Mouse (Mus musculus) liver, adult (tissue): ENCODE results near the gene Trim15.

Experiments used
- GATA4 ChIP-seq: IDR thresholded peaks from 2 replicates; pipeline ENCODE4 v1.6.1; 2014; ENCODE audit warnings: mild to moderate bottlenecking, low read length; ENCODE audit not compliant: insufficient replicate concordance

The Trim15 gene

DNA sequence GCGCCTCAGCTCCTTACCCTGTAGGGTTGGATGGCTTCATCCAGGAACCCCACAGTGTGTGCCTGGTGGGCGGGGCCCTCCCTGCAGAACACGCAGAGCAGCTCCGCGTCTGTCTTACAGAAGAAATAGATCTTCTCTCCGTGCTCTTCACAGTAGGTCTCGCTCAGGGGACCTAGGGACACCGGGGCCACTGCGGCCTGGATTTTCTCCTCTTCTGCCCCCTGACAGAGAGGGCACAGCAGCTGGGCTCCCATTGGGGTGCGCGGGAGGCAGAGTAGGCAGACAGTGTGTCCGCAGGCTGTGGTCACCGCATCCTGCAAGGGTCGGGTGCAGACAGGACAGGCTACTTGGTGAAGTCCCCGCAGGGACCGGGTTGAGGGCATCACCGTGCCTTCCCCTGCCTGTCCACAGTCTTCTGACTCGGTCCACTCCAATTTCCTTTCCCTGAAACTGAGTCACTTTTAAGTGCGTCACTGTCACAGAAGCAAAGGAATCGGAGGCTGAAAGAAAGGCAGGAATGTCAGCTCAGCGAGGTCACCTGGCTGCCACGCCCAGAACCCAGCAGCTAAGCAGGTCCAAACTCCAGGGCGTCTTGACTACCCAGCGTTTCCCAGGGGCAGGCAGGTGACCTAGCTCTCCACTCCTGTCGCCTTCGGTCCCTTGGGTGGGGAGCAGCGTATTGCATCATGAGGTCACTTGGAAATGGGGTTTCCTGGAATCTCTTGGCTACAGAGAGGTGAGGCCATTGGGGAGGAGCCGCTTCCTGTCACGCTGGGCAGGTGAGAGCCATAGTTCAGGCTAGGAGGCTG is at the start of gene Trim15:
TSS of gene Trim15 (minus strand) at position 492 of the 809 bp plus-strand sequence.
- TF ChIP-seq GATA4, result no peak

DNA sequence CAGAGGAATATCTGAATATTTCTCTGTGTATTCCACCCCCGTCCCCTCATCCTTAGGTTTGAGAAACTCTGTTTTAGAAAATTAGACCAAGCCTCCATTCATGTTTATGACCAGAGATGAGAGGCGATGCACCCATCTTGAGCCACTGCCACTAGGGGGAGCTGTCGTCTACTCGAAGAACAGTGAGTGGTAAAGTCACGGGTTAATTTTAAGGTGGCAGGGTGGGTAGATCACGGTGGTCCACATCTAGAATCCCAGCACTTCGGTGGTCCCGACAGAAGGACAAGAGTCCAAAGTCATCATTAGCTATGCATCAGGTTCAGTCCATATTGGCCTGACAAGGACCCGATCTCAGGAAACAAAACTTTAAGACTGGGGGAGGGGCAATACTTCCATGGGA is 48.1 kb upstream of the Trim15 start:
- no peak for TF ChIP-seq GATA4

DNA sequence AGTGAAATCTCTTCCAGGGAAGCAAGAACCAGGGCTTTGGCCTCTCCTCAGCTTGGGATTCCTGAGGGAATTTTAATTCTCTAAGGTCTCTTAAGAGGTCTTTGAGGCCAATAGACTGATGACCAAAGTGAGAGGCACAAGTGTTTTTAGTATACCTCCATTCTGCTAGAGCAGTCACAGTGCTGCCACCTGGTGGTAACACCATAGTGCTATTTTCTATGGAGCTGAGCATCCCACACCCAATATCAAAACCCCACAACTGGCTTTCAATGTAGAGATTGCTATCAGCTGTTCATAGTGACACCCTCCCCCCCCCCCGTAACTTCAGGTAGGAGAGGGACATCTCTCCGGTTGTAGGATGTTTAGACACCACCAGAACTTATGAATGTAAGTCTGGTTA is 47.1 kb upstream of the Trim15 start:
- TF ChIP-seq GATA4, result no peak

DNA sequence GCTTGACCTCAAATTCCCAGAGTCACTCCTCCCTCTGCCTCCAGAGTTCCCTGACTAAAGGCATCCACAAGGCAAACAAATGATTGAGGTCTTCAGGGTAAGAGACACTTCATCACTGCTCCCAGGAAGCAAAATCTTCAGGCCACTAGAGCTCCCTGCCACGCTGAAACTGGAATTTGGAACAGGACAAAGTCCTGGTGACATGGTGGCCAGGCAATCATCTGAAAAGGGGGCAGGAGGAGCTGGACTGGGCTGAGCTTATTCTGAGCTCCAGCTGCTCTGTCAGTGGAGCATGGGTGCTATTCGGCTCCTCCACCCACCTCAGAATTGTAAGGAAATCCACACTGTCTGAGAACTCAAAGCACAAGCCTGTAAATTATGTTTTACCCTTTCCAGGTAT is 45.0 kb upstream of the Trim15 start:
- no peak for TF ChIP-seq GATA4

DNA sequence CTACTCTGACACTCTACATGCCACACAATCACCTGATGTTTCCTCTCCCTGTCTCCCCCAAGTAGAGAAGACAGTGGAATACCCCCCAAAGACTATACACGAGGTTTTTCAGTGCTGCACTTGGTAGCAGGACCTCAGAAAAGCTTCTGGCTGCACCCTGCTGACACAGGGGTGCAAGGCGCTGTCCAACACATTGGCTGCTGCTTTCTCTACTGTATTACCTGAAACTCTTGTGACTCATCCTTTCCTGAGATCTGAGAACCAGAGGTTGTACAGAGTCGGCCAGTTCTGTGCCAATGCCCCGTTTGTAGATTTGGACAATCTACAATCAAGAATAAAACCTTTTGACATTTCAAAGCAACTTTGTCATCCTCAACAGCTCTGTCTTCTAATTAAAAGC is 42.8 kb upstream of the Trim15 start:
- TF ChIP-seq GATA4, result no peak

DNA sequence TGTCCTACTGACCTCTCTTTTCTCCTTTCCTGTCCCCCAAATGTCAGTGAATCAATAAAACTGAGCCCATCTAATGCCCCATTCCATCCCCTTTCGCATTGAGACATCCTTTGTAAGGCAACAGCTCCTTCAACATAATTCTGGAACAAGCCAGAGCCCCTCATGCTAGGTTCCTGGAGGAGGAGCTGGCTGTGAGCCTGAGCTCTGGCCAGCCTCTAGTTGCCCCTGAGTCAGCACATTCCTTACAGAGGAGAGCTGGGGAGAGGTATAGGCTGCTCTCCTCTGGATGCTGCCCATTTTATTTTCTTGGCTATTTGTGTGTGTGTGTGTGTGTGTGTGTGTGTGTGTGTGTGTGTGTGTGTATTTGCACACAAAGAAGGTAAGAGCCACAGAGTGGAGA is 41.2 kb upstream of the Trim15 start:
- TF ChIP-seq GATA4, result no peak

DNA sequence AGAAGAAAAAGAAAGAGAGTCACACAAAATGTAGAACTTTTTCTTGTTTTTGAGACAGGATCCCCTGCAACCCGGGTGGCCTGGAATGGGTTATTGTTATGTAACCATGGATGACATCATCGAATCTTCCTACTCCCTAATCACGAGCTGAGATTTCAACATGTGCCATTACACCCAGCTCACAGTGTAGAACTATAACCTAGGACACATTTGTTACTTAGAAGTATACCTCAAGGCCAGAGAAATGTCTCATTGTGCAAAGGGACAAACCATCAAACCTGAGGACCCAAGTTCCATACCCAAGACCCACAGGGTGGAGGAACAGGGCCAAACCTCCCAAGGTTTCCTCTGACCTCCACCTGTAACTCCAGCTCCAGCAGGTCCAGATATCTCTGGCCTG is 36.6 kb upstream of the Trim15 start:
- TF ChIP-seq GATA4, result no peak

DNA sequence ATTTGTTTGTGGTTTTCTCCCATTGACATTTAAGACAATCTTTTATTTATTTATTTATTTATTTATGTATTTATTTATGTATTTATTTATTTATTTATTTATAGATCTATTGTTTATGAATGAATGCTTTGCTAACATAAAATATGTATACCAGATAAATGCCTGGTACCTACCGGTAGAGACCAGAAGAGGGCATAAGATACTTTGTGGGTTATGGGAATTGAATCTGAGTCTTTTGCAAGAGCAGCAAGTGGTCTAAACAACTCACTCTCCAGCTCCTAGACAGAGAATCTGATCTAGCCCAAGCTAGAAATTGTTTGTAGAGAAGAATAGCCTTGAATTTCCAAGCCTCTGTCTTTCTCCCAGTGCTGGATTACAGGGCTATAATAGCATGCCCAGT is 33.7 kb upstream of the Trim15 start:
- no peak for TF ChIP-seq GATA4

DNA sequence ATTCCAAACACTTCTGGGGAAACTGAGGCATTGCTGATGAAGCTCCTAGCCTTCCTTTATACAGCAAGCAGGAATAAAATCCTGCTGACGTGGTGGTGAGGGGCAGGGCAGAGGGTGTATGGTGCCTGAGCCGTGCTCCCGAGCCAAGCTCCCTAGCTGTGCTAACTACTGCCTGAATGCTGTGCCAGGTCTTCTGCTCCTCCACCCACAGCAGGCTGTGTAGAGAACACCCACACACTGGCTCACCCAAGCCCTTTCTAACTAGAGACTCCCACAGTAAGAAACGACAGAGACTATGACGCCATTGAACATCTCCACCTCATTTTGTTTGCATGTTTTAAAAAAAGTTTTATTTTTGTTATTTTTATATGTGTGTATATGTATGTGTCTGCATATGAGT is 33.0 kb upstream of the Trim15 start:
- TF ChIP-seq GATA4, result no peak

DNA sequence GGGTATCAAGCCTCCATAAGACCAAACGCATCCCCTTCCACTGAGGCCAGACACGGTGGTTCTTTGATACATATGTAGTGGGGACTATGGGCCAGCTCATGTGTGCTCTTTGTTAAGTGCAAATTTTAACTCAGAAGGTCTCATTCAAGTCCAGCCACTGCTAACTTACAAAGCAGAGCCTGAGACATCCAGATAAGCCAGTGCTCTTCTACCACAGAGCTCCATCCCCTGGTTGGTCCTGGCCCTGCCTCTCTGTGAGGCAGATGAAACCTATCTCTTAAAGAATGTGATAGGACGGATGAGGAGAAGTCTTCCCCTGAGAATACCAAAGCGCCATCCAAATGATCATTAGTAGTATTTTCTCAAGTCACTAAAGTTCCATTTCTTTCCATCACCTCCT is 32.4 kb upstream of the Trim15 start:
- no peak for TF ChIP-seq GATA4

DNA sequence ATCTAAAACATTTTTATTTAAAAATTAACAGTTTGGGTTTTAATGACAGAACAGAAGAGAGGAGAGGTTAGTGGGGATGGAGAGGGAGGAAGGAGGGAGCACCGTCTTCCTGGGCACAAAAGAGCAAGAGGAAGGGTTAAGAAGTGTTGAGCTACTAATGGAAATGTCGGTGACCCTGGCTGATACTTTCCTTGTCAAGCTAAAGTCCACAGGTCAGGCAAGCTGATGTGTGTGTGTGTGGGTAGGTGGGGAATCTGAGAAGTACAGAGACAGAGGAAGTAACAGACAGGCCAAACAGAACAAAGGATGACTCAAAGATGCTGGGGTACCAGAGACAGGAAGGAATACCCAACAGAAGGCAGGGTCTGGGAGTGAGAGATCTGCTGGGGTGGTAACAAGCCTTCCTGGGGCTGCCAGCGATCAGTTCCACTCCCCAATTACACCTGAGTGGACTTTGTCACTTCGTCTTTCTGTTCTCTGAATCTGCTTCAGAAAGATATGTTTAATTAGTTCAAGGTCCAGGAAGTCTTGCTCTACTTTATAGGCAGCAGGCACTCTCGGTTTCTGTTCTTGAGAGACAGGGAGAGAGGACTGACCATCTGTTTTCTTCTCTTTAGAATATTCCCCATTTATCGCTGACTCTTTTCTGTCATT is 30.7 kb upstream of the Trim15 start, which contains the start of gene Trim31:
TSS of gene Trim31 (plus strand) at position 567 of the 654 bp plus-strand sequence.
- TF ChIP-seq GATA4, result no peak

DNA sequence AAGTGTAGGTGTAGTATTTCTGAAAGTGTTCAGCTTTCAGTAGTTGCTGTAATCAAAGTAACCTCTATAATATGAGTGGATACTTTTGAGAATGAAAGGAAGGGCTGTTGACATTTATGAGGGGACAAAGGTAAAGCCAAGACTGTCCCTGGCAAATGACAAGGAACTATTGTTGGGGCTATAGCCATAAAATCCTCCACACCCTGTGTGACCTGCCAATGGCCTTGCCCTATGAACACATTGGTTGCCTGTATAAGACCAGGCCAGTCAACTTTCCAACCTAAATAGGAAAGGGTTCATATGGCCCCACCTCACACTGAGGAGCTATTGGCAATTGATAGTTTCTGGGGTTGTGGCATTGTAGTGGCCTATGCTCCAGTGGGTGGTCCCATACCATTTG is 30.1 kb upstream of the Trim15 start:
- no peak for TF ChIP-seq GATA4

DNA sequence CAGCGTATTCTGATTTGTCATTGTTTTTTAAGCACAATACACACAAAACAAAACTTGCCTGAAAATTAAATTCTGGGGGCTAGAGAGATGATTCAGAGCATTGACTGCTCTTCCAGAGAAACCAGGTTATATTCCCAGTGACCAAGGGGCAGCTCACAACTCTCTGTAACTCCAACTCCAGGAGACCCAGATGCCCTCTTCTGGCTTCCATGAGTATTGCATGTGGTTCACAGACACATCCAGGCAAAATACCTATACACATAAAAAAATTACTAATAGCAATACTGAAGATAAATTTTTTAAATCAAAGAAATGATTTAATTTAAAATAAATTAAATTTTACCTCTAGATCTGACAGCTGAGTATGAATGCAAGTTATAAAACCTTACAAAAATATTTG is 29.6 kb upstream of the Trim15 start:
- no peak for TF ChIP-seq GATA4

DNA sequence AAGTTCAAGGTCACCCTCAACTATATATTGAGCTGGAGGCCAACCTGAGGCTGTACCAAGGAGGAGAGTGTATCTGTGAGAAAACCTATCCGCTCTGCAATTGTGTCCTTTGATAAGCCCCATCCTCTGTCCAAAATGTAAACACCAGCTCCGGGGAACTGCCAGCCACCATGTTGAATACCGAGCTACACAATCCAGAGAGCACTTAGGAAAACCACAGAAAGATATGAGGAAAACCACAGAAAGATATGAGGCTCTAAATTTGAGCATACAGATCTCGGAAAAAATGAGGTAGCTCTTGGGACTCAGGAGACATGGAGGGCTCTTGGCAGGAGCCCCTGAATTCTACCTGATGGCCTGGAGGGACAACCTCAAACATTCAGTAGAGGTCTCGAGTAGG is 26.4 kb upstream of the Trim15 start:
- no peak for TF ChIP-seq GATA4

DNA sequence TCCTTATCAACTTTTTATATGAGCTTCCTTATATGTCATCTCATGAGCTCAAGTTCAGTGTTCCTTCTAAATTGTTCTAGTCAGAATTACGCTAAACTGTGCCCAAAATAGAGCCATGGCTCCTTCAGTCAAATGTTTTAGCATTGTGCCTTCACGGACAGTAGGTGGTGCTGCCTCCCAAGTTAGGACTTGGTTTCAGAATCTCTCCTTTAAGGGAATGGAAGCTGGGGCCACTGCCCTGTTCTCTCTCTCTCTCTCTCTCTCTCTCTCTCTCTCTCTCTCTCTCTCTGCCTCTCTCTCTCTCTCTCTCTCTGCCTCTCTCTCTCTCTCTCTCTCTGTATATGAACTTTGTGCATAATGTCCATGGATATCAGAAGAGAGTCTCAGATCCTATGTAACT is 25.4 kb upstream of the Trim15 start:
- TF ChIP-seq GATA4, result no peak

DNA sequence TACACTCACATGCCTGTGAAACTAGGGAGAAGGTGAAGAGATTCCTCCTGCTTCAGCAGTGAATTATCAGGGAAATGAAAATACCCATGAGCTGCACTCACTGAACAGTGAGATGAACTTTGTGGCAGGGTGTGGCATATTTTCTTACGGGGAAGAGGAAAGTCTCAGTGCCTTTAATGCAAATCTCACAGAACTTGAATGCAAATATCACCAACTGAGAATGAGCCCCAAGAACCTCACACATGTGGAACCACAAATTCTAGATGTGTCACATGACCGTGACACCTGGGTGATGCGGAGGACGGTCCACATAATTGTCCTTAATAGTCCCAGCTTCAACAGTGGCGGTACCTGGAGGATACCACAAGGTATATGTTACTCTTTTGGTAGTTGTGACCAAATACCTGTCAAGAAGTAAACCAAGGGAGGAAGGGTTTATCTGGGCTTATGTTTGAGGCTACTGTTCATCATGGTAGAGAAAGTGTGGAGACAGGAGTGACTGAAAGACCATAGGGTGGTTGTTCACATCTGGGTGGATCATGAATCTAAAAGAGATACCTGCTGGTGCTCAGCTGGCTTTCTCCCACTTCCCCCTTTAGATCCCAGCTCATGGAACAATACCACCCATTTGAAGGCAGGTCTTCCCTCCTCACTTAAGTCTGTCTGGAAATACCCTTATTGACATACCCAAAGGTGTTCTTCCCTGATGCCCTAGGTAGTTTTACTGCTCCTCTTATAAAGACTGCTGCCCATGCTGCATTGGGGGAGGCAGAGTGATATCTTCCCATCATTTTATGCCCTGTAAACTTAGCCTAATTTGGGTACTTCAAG is 23.3 kb upstream of the Trim15 start, which contains the start of gene Trim40:
TSS of gene Trim40 (minus strand) at position 51 of the 831 bp plus-strand sequence.
- no peak for TF ChIP-seq GATA4
